Mouse (Mus musculus): ENCODE data around the gene Cfd. TPM values are rescaled to one million over a fixed set of nuclear protein-coding genes. Genes with fewer than 3 reads are reported as not detected.

Cfd gene
- polyA plus RNA-seq, 1 experiment from 2014 or later, result not detected

GRCm38 (mm10) chr10:79861230-79862048 is 29.2 kb upstream of the Cfd start:
- no peak overlapping the region for H3K4me2 ChIP-seq
- no peak overlapping the region for H3K4me3 ChIP-seq
- H3K4me1 ChIP-seq (replicated peaks), result peaks cover 53% of the 10 kb centered on the region
- H3K9me3 ChIP-seq (replicated peaks), result no peaks in the 10 kb centered on the region
- H3K27ac ChIP-seq (ENCODE audit: poor library complexity, severe bottlenecking), result no peak overlapping the region
- H3K36me3 ChIP-seq, result peaks cover 92% of the 10 kb centered on the region
- H3K9ac ChIP-seq, result no peak overlapping the region
- 85% methylated on average over 25 of the region's 25 CpGs for WGBS
- no peaks in the 10 kb centered on the region for H3K27me3 ChIP-seq (replicated peaks)
- ATAC-seq (ENCODE audit: insufficient number of reproducible peaks, low FRiP score), result no peak

GRCm38 (mm10) chr10:79862049-79862788 is 28.4 kb upstream of the Cfd start:
- Histone ChIP-seq H3K4me3 (no peak overlapping the region), H3K4me2 (no peak overlapping the region), H3K27ac (ENCODE audit: poor library complexity, severe bottlenecking) (no peak overlapping the region), H3K9me3 (replicated peaks) (no peaks in the 10 kb centered on the region), H3K36me3 (peaks cover 89% of the 10 kb centered on the region), H3K27me3 (replicated peaks) (no peaks in the 10 kb centered on the region), H3K4me1 (replicated peaks) (peaks cover 45% of the 10 kb centered on the region), H3K9ac (no peak overlapping the region)
- WGBS, result 92% methylated on average over 23 of the region's 23 CpGs
- ATAC-seq (ENCODE audit: insufficient number of reproducible peaks, low FRiP score), result no peak

GRCm38 (mm10) chr10:79862925-79863324 is 27.7 kb upstream of the Cfd start:
- ATAC-seq (ENCODE audit: insufficient number of reproducible peaks, low FRiP score), result no peak
- no peak overlapping the region for H3K4me3 ChIP-seq
- no peak overlapping the region for H3K9ac ChIP-seq
- H3K36me3 ChIP-seq, result peaks cover 84% of the 10 kb centered on the region
- WGBS, result 65% methylated on average over 10 of the region's 10 CpGs
- peaks cover 38% of the 10 kb centered on the region for H3K4me1 ChIP-seq (replicated peaks)
- no peak overlapping the region for H3K4me2 ChIP-seq
- H3K27ac ChIP-seq (ENCODE audit: poor library complexity, severe bottlenecking), result no peak overlapping the region
- no peaks in the 10 kb centered on the region for H3K9me3 ChIP-seq (replicated peaks)
- no peaks in the 10 kb centered on the region for H3K27me3 ChIP-seq (replicated peaks)

GRCm38 (mm10) chr10:79864351-79865188 is 26.1 kb upstream of the Cfd start:
- H3K36me3 ChIP-seq, result peaks cover 71% of the 10 kb centered on the region

DNA sequence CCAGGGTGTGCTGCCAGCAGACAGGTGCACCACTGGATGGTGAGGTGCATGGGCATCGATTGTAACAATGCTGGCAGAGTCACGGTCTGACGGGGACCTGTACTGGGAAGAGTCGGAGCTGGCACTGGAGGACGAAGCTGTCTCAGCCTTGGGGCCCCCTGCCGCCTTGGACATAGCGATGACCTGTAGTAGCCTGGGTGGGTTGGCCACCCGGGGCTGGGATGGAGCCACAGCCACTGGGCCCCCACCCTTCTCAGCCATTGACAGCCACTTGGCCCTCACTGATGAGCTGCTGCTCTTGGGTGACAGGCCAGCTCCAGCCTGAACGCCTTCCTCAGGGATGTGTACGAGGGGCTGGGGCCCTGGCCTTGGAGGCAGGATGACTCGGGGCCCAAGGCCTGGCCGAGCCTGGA is 25.5 kb upstream of the Cfd start:
- peak overlapping the region; percentile 20; the same call in 1 of the 2 replicates for H3K9ac ChIP-seq

More at GRCm38 (mm10) chr10:79864351-79865188, 26.1 kb upstream of the Cfd start:
- Histone ChIP-seq H3K4me3 (no peak overlapping the region), H3K9ac (no peak overlapping the region), H3K4me2 (no peak overlapping the region), H3K27ac (ENCODE audit: poor library complexity, severe bottlenecking) (no peak overlapping the region; the same call in 1 of the 2 replicates), H3K27me3 (replicated peaks) (no peaks in the 10 kb centered on the region), H3K4me1 (replicated peaks) (peaks cover 22% of the 10 kb centered on the region), H3K9me3 (replicated peaks) (no peaks in the 10 kb centered on the region)
- ATAC-seq (ENCODE audit: insufficient number of reproducible peaks, low FRiP score), result 0 out of 2 replicates have a peak, but pooled peaks have one; percentile 0
- WGBS, result 54% methylated on average over 9 of the region's 10 CpGs

DNA sequence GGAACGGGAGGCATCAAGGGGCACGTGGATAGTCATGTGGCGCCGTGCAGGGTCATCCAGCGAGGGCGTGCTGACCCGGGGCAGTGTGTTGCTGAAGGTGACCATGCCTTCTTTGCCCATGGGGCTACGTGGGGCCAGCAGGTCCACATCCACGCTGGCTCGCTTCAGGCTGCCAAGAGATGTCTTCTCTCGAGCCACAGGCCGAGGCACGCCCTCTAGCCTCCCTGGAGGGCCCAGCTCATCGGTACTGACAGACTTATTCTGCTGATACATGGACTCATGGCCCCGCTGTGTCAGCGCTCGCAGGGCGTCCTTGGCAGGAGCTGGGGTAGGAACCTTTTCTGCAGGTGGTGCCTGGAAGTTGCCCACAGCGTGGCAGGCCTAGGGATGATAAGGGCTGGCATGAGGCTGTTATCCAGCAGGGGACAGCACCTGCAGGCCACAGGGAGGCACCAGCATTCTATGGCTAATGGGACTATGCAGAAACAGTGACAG is 24.8 kb upstream of the Cfd start:
- Histone ChIP-seq H3K4me2 (no peak overlapping the region), H3K36me3 (peaks cover 58% of the 10 kb centered on the region), H3K27ac (ENCODE audit: poor library complexity, severe bottlenecking) (no peak overlapping the region), H3K9me3 (replicated peaks) (no peaks in the 10 kb centered on the region), H3K4me3 (no peak overlapping the region), H3K4me1 (replicated peaks) (peaks cover 15% of the 10 kb centered on the region), H3K9ac (0 out of 2 replicates have a peak overlapping the region, but pooled peaks have one; percentile 20), H3K27me3 (replicated peaks) (no peaks in the 10 kb centered on the region)
- no peak for ATAC-seq (ENCODE audit: insufficient number of reproducible peaks, low FRiP score)
- 66% methylated on average over 19 of the region's 19 CpGs for WGBS

More for the DNA sequence above, 25.5 kb upstream of the Cfd start:
- H3K27ac ChIP-seq (ENCODE audit: poor library complexity, severe bottlenecking), result no peak overlapping the region; the same call in 1 of the 2 replicates
- H3K9me3 ChIP-seq (replicated peaks), result no peaks in the 10 kb centered on the region
- WGBS, result 47% methylated on average over 12 of the region's 12 CpGs
- H3K27me3 ChIP-seq (replicated peaks), result no peaks in the 10 kb centered on the region
- H3K4me1 ChIP-seq (replicated peaks), result peaks cover 16% of the 10 kb centered on the region
- peak; percentile 29 for ATAC-seq (ENCODE audit: insufficient number of reproducible peaks, low FRiP score)
- H3K36me3 ChIP-seq, result peaks cover 65% of the 10 kb centered on the region
- no peak overlapping the region for H3K4me2 ChIP-seq
- no peak overlapping the region for H3K4me3 ChIP-seq

GRCm38 (mm10) chr10:79866601-79867000 is 24.1 kb upstream of the Cfd start:
- Histone ChIP-seq H3K36me3 (peaks cover 51% of the 10 kb centered on the region), H3K27me3 (replicated peaks) (no peaks in the 10 kb centered on the region), H3K27ac (ENCODE audit: poor library complexity, severe bottlenecking) (no peak overlapping the region), H3K9me3 (replicated peaks) (no peaks in the 10 kb centered on the region), H3K9ac (no peak overlapping the region; the same call in 1 of the 2 replicates), H3K4me2 (no peak overlapping the region), H3K4me3 (no peak overlapping the region), H3K4me1 (replicated peaks) (peaks cover 15% of the 10 kb centered on the region)
- 77% methylated on average over 11 of the region's 11 CpGs for WGBS
- ATAC-seq (ENCODE audit: insufficient number of reproducible peaks, low FRiP score), result no peak

DNA sequence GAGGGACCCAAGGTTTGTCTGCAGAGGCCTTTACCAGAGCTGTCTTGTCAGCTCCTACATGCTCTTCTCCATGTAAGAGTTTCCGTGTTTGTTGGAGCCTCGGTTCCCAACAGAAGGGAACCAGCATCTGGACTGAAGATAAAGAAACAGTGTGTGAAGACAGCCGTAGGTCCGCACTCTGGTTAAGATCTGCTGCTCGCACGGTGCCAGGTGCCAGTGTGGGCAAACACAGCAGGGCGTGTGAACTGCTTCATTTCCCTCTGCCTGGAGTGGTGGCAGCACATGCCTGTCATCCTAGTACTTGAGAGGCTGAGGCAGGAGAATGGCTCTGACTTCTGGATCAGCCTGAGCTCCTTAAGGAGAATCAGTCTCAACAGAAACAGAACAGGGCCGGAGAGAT is 18.8 kb upstream of the Cfd start:
- H3K9ac ChIP-seq, result no peak overlapping the region
- H3K27me3 ChIP-seq (replicated peaks), result peaks cover 12% of the 10 kb centered on the region
- H3K36me3 ChIP-seq, result peaks cover under 1% of the 10 kb centered on the region; the same call in 1 of the 2 replicates
- no peak overlapping the region for H3K4me2 ChIP-seq
- peaks cover 13% of the 10 kb centered on the region; the same call in 1 of the 2 replicates for H3K4me1 ChIP-seq (replicated peaks)
- H3K27ac ChIP-seq (ENCODE audit: poor library complexity, severe bottlenecking), result no peak overlapping the region
- 86% methylated on average over 8 of the region's 8 CpGs for WGBS
- no peak overlapping the region for H3K4me3 ChIP-seq
- no peak for ATAC-seq (ENCODE audit: insufficient number of reproducible peaks, low FRiP score)
- no peaks in the 10 kb centered on the region for H3K9me3 ChIP-seq (replicated peaks)

DNA sequence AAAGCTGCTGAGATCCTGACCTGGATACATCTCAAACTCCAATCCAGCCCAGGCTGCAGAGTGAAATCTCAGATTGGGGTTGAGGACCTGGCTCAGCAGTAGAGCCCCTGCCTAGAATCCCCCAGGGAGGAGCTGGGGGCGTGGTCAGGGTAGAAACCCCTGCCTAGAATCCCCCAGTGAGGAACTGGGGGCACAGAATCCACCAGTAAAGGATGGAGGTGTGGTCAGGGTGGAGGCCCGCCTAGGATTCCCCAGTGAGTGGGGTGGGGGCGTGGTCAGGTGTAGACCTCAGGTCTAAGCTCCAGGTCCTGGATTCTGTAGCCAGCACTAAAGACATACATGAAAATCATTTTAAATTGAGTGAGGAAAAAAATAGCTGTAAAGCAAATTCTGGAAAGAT is 17.8 kb upstream of the Cfd start:
- no peak overlapping the region for H3K9ac ChIP-seq
- peak overlapping the region; percentile 83; the same call in 1 of the 2 replicates for H3K4me2 ChIP-seq
- peaks cover 13% of the 10 kb centered on the region; the same call in 1 of the 2 replicates for H3K4me1 ChIP-seq (replicated peaks)
- no peak overlapping the region for H3K27ac ChIP-seq (ENCODE audit: poor library complexity, severe bottlenecking)
- ATAC-seq (ENCODE audit: insufficient number of reproducible peaks, low FRiP score), result no peak
- WGBS, result 38% methylated on average over 3 of the region's 3 CpGs
- peaks cover 12% of the 10 kb centered on the region for H3K27me3 ChIP-seq (replicated peaks)
- H3K9me3 ChIP-seq (replicated peaks), result no peaks in the 10 kb centered on the region
- no peaks in the 10 kb centered on the region for H3K36me3 ChIP-seq
- no peak overlapping the region for H3K4me3 ChIP-seq

DNA sequence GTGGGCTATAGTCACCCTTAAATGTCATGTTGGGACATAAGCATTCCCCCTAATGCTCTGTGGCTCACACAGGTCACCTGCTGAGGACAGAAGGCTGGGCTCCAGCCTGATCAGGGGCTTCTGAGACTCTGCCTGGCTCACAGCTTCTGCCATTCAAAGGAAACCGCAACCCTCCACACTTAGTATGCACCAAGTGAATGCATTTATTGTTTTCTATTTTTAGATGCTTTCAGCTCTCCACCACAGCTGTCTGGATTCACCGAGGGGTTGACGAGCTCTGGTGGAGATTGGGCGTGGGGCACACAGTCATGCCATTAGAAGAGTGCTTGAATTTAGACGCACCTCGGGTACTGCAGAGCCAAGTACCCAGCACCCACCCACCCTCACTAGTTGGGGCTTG is 17.3 kb upstream of the Cfd start:
- Histone ChIP-seq H3K27me3 (replicated peaks) (peaks cover 12% of the 10 kb centered on the region), H3K27ac (ENCODE audit: poor library complexity, severe bottlenecking) (no peak overlapping the region), H3K36me3 (no peaks in the 10 kb centered on the region), H3K9ac (no peak overlapping the region), H3K4me2 (peak overlapping the region; percentile 83), H3K4me1 (replicated peaks) (peaks cover 13% of the 10 kb centered on the region; the same call in 1 of the 2 replicates), H3K4me3 (peak overlapping the region; percentile 63), H3K9me3 (replicated peaks) (no peaks in the 10 kb centered on the region)
- 14% methylated on average over 6 of the region's 6 CpGs for WGBS
- ATAC-seq (ENCODE audit: insufficient number of reproducible peaks, low FRiP score), result no peak

Data from heart, embryonic 12.5 days (tissue).